Mouse (Mus musculus): ENCODE data around the gene Dnajc7. TPM values are rescaled to one million over a fixed set of nuclear protein-coding genes. Genes with fewer than 3 reads are reported as not detected.
"Not testable (repeated sequence)": the region's sequence is repeated elsewhere in the genome, so short reads cannot be mapped to it uniquely, and the experiment has no call there.

The Dnajc7 gene
- total RNA-seq, 2 experiments from 2014 or later, result 123 to 126 TPM

DNA sequence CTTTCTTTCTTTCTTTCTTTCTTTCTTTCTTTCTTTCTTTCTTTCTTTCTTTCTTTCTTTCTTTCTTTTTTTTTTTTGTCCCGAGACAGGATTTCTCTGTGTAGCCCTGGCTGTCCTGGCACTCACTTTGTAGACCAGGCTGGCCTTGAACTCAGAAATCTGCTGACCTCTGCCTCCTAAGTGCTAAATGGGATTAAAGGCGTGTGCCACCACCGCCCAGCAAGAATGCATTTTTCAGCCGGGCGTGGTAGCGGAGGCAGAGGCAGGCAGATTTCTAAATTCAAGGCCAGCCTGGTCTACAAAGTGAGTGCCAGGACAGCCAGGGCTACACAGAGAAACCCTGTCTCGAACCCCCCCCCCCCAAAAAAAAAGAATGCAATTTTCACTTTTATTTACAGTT, 3.1 kb downstream of the Dnajc7 start:
- DNase-seq, result not testable (repeated sequence)

DNA sequence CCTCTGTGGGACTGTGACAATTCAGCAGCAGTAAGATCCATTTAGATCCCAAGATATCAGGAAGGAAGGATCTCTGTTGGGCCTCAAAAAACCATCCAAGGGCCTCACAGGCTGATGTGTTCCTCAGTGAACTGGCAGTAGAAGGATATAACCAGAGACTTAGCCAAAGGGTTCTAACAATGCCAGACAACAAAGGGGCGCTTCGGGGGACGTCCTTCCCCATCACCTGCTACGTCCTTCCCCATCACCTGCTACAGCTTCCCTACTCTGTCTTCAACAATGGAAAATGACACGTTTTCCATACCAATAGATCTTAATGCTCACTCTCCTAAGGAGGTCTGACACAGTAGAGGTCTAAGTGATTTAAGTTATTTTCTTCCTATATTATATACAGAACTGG, 3.6 kb downstream of the Dnajc7 start:
- no peak for DNase-seq

DNA sequence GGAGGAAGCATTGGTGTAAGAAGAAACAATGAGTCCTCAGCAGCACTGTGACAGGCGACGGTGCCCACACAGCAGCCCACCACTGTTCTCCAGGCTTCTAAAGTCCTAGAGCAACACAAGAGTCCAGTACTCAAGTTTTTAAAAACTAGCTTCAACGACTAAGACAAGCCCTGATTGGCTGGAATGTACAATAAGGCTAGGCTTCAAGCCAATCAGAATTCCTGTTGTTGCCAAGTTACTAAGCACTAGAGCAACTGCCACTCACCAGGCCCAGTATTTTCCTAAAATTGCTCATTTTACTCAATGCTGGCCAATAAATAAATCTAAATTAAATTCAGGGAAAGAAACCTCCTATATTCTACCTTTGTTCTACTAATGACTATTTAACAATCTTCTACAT, 6.7 kb downstream of the Dnajc7 start:
- DNase-seq, result no peak

DNA sequence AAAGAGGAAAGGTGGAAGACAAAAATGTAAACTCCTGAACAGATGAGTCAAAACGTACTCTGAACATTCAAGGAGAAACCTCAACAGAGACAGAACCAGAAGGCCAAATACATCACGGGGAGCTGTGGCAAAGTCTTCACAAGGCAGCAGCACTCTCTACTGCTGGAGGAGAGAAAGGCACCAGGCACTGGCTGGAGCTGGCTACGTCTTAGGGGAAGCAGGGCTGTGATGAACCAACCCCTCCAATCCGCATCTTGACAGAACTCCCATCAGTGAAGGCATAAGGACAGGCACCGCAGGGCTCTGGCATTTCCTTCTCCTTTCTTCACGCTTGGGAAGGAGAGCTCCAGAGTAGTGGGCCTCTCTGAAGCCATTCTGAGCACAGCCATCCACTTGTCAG, 8.3 kb downstream of the Dnajc7 start:
- no peak for DNase-seq

DNA sequence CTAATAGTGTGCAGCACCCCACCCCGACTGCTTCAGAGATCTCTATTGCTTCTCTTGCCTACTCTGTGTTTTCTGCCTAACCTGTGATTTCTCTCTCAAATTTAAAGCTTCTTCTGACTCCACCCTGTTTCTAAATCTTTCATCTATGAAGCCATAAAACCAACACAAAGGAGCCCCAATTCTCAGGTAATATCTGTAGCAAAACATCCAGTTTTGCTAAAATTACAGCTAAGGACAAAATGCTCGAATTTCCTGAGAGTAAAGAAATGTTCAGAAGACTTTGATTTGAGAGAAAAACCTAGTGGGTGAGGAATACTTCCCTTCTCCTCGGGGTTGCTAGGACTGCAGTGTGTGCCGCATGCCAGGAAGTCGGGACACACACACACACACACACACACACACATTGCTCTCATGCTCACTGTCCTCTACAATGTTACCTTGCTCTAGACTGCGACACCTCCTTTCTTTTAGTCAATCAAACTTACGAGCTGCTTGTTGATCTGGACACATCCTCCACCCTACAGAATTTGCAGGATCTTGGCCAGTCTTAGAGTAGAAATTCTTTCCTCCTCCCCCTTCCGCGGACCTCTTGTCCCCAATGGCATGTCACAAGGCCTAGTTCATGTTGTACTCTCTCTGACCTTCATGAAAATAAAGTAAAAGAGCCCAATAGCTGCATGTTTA, 9.8 kb downstream of the Dnajc7 start:
- peak; percentile 12 for DNase-seq

DNA sequence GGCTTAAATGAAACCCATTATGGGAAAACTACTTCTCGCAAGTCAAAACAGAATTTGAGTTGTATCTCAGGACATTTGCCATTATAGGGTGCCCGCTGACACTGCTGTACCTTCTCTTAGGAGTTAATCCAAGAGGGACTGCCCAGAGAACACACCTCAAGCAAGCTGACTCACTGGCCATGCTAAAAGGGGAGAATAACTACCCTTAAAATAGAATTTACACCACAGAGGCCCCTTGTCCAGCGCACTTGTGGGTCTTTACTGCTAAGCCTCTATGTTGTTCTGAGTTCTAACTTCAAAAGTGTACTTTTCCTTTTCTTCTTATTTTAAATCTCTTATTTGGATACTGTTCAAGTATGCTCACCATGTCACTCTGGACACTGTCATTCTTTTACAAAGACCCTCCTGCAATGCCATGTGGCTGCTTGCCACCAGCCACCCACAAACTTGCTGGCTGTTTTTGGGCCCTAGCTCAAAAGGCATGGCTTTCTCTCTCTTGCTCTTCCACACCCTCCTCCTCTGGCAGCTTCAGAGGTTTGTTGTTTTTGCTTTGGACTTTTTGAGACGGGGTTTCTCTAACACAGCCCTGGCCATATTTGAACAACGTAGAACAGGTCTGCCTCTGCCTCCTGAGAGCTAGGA, 10.5 kb downstream of the Dnajc7 start:
- DNase-seq, result no peak

DNA sequence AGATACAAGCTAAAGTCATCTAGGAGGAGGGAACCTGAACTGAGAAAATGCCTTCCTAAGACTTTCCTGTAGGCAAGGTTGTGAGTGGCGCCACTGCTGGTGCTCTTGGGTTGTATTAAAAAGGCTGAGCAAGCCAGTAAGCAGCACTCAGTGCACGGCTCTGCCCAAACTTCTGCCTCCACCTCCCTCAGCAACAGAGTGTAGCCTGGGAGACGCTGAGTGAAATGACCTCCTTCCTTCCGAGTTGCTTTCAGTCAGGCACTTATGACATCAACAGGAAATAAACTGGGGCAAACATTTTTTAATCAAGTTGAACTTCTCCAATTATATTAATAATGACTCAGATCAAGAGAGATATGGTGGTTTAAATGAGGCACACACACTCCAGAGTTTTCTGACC, 11.2 kb downstream of the Dnajc7 start:
- DNase-seq, result no peak

DNA sequence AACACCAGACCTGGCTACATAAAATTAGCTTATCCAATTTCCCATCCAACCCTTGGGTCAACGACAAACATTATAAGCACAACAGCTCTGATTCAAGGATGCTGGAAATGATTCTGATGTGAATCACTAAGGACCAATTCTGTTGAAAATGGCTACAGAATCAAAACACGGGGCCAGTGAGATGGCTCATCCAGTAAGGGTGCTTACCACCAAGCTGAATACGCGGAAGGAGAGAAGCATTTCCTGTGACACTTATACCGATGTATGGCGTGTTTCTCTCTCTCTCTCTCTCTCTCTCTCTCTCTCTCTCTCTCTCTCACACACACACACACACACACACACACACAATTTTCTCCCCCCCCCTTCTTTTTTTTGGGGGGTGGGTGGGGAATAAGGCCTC, 12.8 kb downstream of the Dnajc7 start:
- DNase-seq, result no peak

DNA sequence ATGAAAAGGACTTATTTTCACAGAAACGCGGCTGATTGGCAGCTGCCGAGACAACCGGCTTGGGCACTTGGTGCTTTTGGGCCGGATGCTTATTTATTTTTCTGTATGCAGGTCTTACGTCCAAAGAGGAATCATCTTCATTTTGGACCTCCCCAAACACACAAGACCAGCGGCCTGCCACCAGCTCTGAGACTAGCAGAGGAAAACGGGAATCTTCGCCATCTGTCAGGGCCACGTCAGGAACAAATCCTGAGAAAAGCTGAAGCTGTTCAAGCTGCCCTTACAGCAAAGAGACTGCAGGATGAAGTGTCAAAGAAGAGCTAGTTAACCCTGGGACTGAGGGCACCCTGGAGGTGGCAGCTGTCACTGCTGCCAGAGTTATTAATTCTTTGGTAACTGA, 14.5 kb downstream of the Dnajc7 start:
- DNase-seq, result no peak

DNA sequence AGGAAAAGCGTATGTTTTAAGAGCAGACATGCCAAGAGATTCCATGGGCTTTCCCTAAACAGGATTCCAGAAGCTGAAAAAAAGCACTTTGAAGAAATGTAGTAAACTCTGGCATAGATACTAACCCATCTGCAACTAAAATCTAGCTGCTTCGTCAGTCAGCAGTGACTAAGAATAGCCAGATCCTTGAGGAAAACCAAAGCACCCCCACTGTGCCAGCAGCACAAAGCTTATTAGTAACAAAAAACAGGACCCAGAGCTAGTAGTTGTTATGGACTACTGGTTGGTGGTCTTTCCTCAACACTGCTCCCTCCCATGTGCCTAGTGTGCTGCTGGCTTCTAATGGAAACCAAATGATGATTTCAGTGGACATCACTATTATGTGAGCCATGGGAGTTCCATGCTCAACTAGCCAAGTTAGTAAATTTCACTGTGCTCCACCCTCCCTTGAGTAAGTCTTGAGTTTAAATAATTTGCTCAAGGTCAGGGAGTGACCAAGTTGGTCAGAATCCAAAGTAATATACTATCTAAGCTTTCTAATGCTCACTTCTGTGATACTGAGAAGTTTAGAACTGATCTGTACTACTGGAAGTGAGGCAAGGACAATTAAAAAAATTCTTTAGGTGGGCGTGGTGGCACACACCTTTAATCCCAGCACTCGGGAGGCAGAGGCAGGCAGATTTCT, 15.5 kb downstream of the Dnajc7 start:
- no peak for DNase-seq

DNA sequence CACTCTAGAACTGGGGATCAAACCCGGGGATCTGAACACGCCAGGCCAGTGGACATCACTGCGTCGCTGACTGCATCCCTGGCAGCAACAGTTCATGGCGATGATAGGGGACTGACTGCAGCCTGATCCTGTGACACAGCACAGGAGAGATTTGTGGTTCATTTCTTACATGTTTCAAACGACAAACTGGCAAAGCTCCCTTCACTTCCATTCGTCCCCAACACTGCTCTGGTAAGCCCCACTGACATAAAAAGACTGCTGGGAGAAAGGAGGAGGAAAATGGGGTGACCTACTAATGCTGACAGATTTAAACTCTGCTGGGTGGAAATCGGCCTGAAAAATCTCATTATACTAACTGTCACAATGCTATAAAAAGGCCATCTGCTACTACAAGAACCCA, 16.2 kb downstream of the Dnajc7 start:
- DNase-seq, result no peak

DNA sequence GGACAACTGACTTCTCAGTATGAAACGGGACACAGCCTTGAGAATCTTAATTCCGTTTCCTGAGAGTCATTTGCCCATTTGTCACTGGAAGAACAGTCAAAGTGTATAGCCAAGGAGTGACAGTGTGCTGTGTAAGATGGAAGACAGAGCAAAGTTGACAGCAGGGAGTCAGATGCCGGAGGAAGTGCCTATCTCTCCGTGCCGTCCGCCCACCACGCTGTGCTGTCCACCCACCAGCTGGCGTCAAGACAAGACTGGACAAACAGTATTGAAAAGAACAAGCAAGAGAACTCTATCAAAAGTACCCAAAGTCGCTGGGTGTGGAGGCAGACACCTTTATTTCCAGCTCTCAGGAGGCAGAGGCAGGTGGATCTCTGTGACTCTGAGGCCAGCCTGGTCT, 16.8 kb downstream of the Dnajc7 start:
- DNase-seq, result no peak

DNA sequence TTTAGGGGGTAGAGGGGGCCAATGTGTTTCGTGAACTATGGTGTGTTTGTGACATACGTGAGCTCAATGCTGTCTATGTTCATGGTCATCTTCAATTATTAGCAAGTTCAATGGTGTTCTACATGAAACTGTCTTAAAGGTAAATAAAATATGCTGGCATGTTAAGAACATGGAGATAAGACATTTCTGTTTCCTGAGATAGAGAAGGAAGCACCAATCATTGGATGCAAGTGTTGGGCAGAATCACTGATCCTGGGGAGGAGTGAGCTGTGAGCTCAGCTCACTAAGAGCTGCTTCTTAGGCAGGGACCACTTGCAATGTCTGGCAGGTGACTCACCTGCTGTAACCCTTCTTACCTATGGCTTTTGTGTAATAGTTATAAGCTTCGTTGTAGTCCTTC, 18.6 kb downstream of the Dnajc7 start:
- no peak for DNase-seq

DNA sequence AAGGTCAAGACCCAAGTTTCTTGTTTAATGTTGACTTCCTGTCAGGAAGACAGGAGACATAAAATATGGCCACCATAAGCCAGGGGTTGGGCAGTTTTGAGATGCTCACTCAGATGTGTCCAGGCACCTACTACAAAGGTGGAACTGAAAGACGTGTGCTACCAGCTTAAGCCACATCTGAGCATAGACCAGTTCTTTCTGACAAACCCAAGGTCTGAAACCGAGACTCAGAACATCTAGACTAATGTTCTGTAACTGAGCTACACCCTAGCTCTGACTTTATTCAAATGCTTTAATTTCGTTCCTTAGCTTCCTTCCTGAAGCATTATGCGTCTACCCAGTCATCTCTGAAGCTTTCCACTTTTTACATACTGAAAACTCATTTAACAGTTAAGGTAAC, 21.9 kb downstream of the Dnajc7 start:
- DNase-seq, result no peak

DNA sequence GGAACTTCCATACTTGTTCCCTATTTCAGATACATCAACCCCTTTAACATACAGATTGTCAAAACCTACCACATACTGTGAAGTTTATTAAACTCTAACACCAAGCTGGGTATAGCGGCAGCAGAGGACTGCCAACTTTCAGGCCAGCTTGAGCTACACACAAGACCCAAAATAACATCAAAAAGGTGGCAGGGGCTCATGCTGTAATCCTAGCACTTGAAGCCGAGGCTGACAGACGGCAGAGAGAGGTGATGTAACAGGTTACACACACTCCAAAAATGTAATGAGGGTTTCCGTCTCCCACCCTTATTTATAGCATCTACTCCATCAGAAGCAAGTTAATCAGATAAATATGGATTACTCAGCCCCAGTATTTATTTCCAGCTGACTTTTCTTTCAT, 24.4 kb downstream of the Dnajc7 start:
- no peak for DNase-seq

DNA sequence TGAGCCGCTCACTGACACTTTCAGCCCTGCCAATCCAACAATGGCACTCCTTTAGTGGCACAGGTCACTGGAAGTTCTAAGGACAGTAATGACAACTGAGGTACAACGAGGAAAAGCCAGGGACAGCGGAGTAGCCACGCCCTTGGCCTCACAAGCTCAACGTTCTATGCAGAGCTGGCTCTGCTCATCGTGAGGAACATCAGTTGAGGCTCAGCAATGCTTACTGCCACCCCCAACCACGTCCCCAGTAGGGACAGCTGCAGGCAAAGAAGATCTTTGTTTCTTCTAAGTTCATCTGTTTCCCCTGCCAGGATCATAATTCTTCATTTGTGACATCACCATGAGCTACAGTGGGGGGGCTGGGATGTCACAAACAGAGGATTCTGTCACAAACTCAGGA, 25.4 kb downstream of the Dnajc7 start:
- no peak for DNase-seq

DNA sequence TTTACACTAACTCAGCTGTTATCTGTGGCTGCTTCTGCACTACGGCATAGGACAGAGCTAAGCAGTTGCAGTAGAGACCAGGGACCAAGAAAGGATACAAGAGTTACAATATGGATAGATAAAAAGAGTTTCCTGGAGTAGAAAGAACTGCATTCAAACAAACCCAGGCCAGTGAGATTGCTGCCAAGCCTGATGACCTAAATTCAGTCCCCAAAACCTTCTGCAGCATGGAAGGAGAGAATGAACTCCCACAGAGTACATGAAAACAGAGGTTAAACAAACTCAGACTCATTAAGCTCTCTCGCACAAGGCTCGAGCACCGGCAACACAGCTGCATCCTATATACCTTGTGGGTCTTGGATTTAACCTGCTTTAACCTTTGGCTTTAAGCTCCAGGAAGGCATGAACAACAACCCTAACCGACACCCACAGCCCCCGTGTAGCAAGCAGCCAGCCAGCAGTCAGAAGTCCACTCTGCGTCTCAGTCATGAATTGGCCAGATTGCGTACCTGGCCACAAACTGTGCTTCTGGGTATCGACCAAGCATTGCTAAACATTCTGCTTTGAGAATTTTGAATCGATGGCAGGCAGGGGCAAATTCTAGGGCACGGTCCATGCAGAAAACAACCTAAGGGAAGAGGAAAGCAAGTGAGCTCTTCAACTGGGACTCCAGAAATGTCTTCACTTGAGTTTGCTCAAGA, 27.5 kb downstream of the Dnajc7 start:
- no peak for DNase-seq

DNA sequence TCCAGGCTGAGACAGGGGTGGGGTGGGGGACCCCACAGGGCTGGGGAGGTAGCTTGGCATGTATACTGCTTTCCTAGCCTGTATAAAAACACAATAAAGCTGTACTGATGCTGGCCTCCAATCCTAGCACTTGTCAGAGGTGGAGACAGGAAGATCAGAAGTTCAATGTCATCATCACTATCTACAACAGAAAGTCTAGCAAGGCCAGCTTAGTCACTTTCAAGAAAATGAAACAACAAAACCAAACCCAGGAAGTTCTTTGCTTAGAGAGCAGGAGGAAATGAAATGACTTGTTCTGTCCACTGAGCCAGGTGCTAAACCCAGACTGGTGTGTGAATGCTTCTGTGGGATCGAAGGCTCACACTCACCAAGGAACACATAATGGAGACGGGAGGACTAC, 31.5 kb downstream of the Dnajc7 start:
- no peak for DNase-seq

DNA sequence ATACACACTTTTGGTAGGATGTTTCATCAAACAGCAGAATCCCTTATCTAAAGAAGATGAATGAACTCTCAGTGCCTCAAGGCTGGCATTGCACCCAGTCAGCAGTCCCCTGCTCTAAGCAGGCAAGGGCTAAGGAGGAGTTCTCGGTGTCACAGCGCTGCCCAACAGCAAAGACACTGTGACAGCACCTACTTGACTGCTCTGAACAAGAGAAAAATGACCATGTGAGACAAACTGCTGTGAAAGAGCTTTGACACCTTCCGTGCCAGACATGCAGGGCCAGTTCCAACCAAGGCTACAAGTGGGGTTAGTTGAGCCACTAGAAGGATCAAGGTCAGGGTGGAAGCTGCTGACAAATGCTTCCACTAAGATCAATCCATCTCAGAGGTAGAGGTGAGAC, 34.8 kb downstream of the Dnajc7 start:
- no peak for DNase-seq

DNA sequence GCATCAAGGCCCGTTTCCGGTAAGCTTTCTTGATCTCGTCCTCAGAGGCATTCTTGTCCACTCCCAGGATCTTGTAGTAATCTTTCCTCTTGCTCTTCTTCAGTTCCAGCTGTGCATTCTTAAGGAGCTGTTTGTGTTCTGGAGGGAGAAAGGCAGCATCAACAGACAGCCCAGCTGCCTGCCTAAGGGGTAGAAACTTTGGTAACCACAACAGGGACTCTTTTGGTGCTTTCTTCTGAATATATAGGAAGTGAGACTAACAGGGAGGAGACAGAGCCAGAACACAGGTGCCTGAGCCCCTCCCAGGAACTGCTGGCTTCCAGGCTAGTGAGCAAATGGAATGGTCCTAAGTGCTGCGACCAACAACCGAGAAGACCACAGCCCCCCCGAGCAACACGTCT, 35.4 kb downstream of the Dnajc7 start:
- DNase-seq, result no peak

DNA sequence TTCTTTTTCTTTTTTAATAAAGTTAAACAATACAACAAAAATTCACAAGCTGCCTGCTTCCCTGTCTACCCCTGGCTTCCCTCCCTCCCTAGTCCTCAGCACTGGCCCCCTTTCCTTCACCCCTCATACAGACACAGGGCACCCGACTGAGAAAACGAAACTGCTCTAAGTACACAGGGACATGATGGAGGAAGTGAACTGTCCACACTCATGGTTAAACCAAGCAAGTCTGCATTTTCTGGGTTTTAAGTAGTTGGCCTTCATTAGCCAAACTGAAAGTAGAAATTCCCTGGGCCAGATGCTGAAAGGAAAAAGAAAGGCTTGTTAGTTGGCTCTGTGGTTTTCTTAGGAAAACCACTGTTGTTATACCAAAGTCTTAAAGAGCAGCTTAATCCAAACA, 37.1 kb downstream of the Dnajc7 start:
- no peak for DNase-seq

DNA sequence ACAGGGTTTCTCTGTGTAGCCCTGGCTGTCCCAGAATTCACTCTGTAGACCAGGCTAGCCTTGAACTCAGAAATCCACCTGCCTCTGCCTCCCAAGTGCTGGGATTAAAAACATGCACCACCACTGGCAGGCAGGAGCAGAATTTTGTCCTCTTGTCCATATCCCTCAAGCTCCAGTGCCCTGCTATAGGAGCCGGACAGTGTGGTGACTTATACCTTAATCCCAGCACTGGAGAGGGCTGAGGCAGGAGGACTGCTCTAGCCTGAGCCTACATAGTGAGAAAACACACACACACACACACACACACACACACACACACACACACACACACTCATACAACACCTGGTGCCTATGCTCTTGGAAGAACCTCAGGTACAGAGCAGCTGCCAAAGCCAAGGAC, 37.6 kb downstream of the Dnajc7 start:
- not testable (repeated sequence) for DNase-seq

DNA sequence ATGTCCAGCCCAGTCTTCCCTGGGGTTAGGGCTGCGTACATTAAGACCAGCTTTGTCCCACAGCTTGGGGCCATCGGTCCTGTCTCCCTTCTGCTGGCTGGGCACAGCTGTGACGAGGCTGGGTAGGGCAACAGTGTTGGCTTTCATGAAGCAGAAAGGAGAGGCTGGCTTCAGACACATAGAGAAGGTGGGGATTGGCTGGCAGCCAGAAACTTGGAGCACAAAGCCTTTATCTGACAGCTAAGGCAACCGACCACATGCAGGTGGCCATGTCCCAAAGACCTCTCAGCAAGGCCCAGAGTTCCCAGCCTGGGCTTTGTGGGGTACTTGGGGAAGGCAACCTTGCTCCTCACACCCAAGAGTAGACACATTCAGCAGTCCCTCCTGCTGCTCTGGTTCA, 38.2 kb downstream of the Dnajc7 start:
- DNase-seq, result no peak
